Mouse (Mus musculus): Measurements from ENCODE around the gene Il5.

Gene Il5

GRCm38 (mm10) chr11:53773087-53773486 is 52.5 kb downstream of the Il5 start, which contains the start of gene Gm17334:
Gm17334 (minus strand) TSS chr11:53773187.
- no peak for DNase-seq

GRCm38 (mm10) chr11:53773641-53774360 is 53.2 kb downstream of the Il5 start:
- no peak for DNase-seq
